In the genomic region with DNA sequence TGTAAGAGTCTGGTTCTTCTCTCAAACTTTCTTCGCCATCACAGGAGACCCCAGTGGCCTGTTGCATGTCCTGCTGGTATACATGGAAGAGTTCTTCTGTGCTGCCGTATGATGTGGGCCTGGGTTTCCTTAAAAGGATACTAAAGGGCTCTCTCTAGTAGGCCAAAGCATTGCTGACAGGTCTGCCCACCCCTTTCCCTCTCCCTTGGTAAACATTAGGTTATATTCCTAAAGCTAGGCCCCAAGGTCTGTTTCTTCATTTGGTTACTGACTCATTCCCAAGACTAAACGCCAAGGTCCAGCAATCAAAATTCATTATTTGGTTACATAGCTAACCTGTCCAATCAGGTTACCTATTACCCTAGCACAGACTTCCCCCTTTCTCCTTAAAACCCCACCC, we compare ENCODE assay signal across 23 mouse cellular contexts. TPM values are rescaled to one million over a fixed set of nuclear protein-coding genes. Genes with fewer than 3 reads are reported as not detected.
DNase-seq lines count a peak whose midpoint lies in the region; ATAC-seq and TF ChIP-seq lines count a peak whose summit lies in the region.
"Had no signal": no experiment of that assay in that cellular context is flagged by ENCODE, and none has a peak within 500 bp of the region (broad histone marks: within the 10 kb centered on the region; RNA-seq: fewer than 3 reads in every experiment).

No protein-coding gene starts in this region.

- H3K4me2 ChIP-seq in intestine, embryonic 15.5 days (replicated peaks), result no peak overlapping the region
- no peak overlapping the region for H3K4me2 ChIP-seq in intestine, postnatal 0 days (replicated peaks; ENCODE audit: low read depth)
- H3K4me2 ChIP-seq in stomach, embryonic 16.5 days (ENCODE audit: low read depth, low read length), result no peak overlapping the region
- H3K4me2 ChIP-seq: embryonic facial prominence, embryonic 13.5 days; embryonic facial prominence, embryonic 15.5 days; forebrain, embryonic 12.5 days had no signal

- TF ChIP-seq CTCF in intestine, postnatal 0 days (IDR thresholded peaks at IDR 0.05; ENCODE audit: low read depth), result no peak
- no peak for TF ChIP-seq CTCF in left cerebral cortex, adult 2 months (IDR thresholded peaks at IDR 0.05)

- H3K9me3 ChIP-seq in intestine, embryonic 15.5 days, result no peaks in the 10 kb centered on the region
- no peaks in the 10 kb centered on the region for H3K9me3 ChIP-seq in intestine, postnatal 0 days (ENCODE audit: control insufficient read depth)
- no peaks in the 10 kb centered on the region for H3K9me3 ChIP-seq in stomach, embryonic 16.5 days (replicated peaks; ENCODE audit: control insufficient read depth, low read length)
- H3K9me3 ChIP-seq: embryonic facial prominence, embryonic 13.5 days; embryonic facial prominence, embryonic 15.5 days; forebrain, embryonic 10.5 days; forebrain, embryonic 12.5 days had no signal

- H3K4me3 ChIP-seq in intestine, embryonic 15.5 days (replicated peaks), result no peak overlapping the region
- H3K4me3 ChIP-seq in intestine, postnatal 0 days (ENCODE audit: low read depth, low read length), result no peak overlapping the region
- H3K4me3 ChIP-seq in stomach, embryonic 16.5 days (replicated peaks; ENCODE audit: low read length), result no peak overlapping the region
- H3K4me3 ChIP-seq in left cerebral cortex, adult 2 months, result no peak overlapping the region
- H3K4me3 ChIP-seq: embryonic facial prominence, embryonic 13.5 days; embryonic facial prominence, embryonic 15.5 days; erythroblast, embryonic 14.5 days; forebrain, embryonic 10.5 days; forebrain, embryonic 12.5 days had no signal

- DNase-seq in left cerebral cortex, adult 2 months (ENCODE audit: extremely low spot score in 1 of 2, low spot score in 2 of 2), result no peak
- no peak for DNase-seq in left cerebral cortex, postnatal 14 days (ENCODE audit: low spot score in 2 of 2)
- DNase-seq: adrenal gland, adult 2 months; adrenal gland, postnatal 10 days; adrenal gland, postnatal 25 days; cerebellum, adult 11 months; cerebellum, adult 18-20 months; cerebellum, adult 8-10 months; cerebellum, adult 9-11 months; cerebellum, postnatal 14 days; cerebellum, postnatal 36 days; embryo, embryonic 11 days had no signal

- H3K4me1 ChIP-seq in intestine, embryonic 15.5 days (replicated peaks), result no peaks in the 10 kb centered on the region
- no peaks in the 10 kb centered on the region for H3K4me1 ChIP-seq in intestine, postnatal 0 days (replicated peaks; ENCODE audit: control insufficient read depth, insufficient read depth, low read length)
- H3K4me1 ChIP-seq in stomach, embryonic 16.5 days (ENCODE audit: control insufficient read depth, insufficient read depth, low read length), result no peaks in the 10 kb centered on the region
- H3K4me1 ChIP-seq: embryonic facial prominence, embryonic 13.5 days; embryonic facial prominence, embryonic 15.5 days; forebrain, embryonic 10.5 days; forebrain, embryonic 12.5 days had no signal

- no peaks in the 10 kb centered on the region for H3K27me3 ChIP-seq in intestine, embryonic 15.5 days (replicated peaks)
- H3K27me3 ChIP-seq in intestine, postnatal 0 days (replicated peaks; ENCODE audit: control insufficient read depth, insufficient read depth, low read length), result no peaks in the 10 kb centered on the region
- no peaks in the 10 kb centered on the region for H3K27me3 ChIP-seq in stomach, embryonic 16.5 days (ENCODE audit: control insufficient read depth, insufficient read depth, low read length)
- H3K27me3 ChIP-seq: embryonic facial prominence, embryonic 13.5 days; embryonic facial prominence, embryonic 15.5 days; forebrain, embryonic 12.5 days had no signal

- intact Hi-C loops in left cerebral cortex, adult 2 months (cut with DNase I), result no loop called here
- intact Hi-C loops in left cerebral cortex, postnatal 14 days (cut with DNase I), result no loop called here

- peak; percentile 44; the same call in 1 of the 2 replicates for ATAC-seq in intestine, embryonic 15.5 days
- no peak for ATAC-seq in intestine, postnatal 0 days
- peak; percentile 68; the same call in 1 of the 2 replicates for ATAC-seq in stomach, embryonic 16.5 days (ENCODE audit: insufficient read depth, low FRiP score)
- ATAC-seq: forebrain, embryonic 14.5 days; forebrain, embryonic 16.5 days had no signal

- no peak overlapping the region for H3K27ac ChIP-seq in intestine, embryonic 15.5 days
- H3K27ac ChIP-seq in intestine, postnatal 0 days (ENCODE audit: low read depth, low read length), result no peak overlapping the region
- H3K27ac ChIP-seq in stomach, embryonic 16.5 days (ENCODE audit: low read length), result no peak overlapping the region
- no peak overlapping the region for H3K27ac ChIP-seq in left cerebral cortex, adult 2 months
- H3K27ac ChIP-seq: embryonic facial prominence, embryonic 13.5 days; embryonic facial prominence, embryonic 15.5 days; forebrain, embryonic 10.5 days; forebrain, embryonic 12.5 days had no signal

- H3K36me3 ChIP-seq in intestine, embryonic 15.5 days, result no peaks in the 10 kb centered on the region
- H3K36me3 ChIP-seq in intestine, postnatal 0 days (ENCODE audit: control insufficient read depth, insufficient read depth), result no peaks in the 10 kb centered on the region
- no peaks in the 10 kb centered on the region for H3K36me3 ChIP-seq in stomach, embryonic 16.5 days (ENCODE audit: control insufficient read depth, insufficient read depth, low read length)
- H3K36me3 ChIP-seq: embryonic facial prominence, embryonic 13.5 days; embryonic facial prominence, embryonic 15.5 days; forebrain, embryonic 10.5 days; forebrain, embryonic 12.5 days had no signal

- WGBS in intestine, embryonic 15.5 days, result 66% methylated on average over 3 of the region's 3 CpGs
- 61% methylated on average over 3 of the region's 3 CpGs for WGBS in intestine, postnatal 0 days
- WGBS in stomach, embryonic 16.5 days, result 73% methylated on average over 3 of the region's 3 CpGs

- H3K9ac ChIP-seq in intestine, embryonic 15.5 days, result no peak overlapping the region
- H3K9ac ChIP-seq in intestine, postnatal 0 days (ENCODE audit: low read depth, low read length), result no peak overlapping the region
- no peak overlapping the region for H3K9ac ChIP-seq in stomach, embryonic 16.5 days (ENCODE audit: low read length)
- H3K9ac ChIP-seq: embryonic facial prominence, embryonic 13.5 days; embryonic facial prominence, embryonic 15.5 days; forebrain, embryonic 12.5 days had no signal

RNA-seq across cellular contexts. Expression of a gene that starts 11.9 kb away (rescaled TPM):
- 26.7 and 30.0 TPM in 2 replicates for polyA plus RNA-seq in intestine, embryonic 15.5 days (2015; fragmentation: Nextera tagmentation; extraction: Ambion mirVana)
- 10.6 and 12.5 TPM in 2 replicates for polyA plus RNA-seq in intestine, postnatal 0 days (2015; fragmentation: Nextera tagmentation; extraction: Ambion mirVana)
- 25.5 and 28.5 TPM in 2 replicates for polyA plus RNA-seq in stomach, embryonic 16.5 days (2015; fragmentation: Nextera tagmentation; extraction: Ambion mirVana)
- 1 to 10 TPM; 6.5 to 9.2 TPM for total RNA-seq in left cerebral cortex, adult 2 months (2021)
- 1 to 10 TPM; 5.7 to 5.9 TPM for total RNA-seq in left cerebral cortex, postnatal 14 days (2021)

RNA-seq across cellular contexts. Expression of a gene that starts 12.8 kb away (rescaled TPM):
- polyA plus RNA-seq in intestine, embryonic 15.5 days (2015; fragmentation: Nextera tagmentation; extraction: Ambion mirVana), result 12.0 and 12.6 TPM in 2 replicates
- 41.7 and 47.6 TPM in 2 replicates for polyA plus RNA-seq in intestine, postnatal 0 days (2015; fragmentation: Nextera tagmentation; extraction: Ambion mirVana)
- polyA plus RNA-seq in stomach, embryonic 16.5 days (2015; fragmentation: Nextera tagmentation; extraction: Ambion mirVana), result 4.4 and 5.0 TPM in 2 replicates
- total RNA-seq in left cerebral cortex, adult 2 months (2021), result 1 to 10 TPM; 3.9 to 5.0 TPM
- total RNA-seq in left cerebral cortex, postnatal 14 days (2021), result 1 to 10 TPM; 1.4 to 1.5 TPM
- total RNA-seq: common myeloid progenitor, adult 5-6 weeks had no signal
- polyA plus RNA-seq: erythroblast, embryonic 14.5 days had no signal

RNA-seq across cellular contexts. Expression of a gene that starts 34.3 kb away (rescaled TPM):
- polyA plus RNA-seq in intestine, embryonic 15.5 days (2015; fragmentation: Nextera tagmentation; extraction: Ambion mirVana), result 169 and 172 TPM in 2 replicates
- polyA plus RNA-seq in intestine, postnatal 0 days (2015; fragmentation: Nextera tagmentation; extraction: Ambion mirVana), result 195 and 203 TPM in 2 replicates
- polyA plus RNA-seq in stomach, embryonic 16.5 days (2015; fragmentation: Nextera tagmentation; extraction: Ambion mirVana), result 141 and 172 TPM in 2 replicates
- 10 to 100 TPM; 52.0 to 57.7 TPM for total RNA-seq in left cerebral cortex, adult 2 months (2021)
- total RNA-seq in left cerebral cortex, postnatal 14 days (2021), result 10 to 100 TPM; 48.1 to 57.8 TPM

RNA-seq across cellular contexts. Expression of a gene that starts 34.3 kb away (rescaled TPM):
- 13.6 and 16.2 TPM in 2 replicates for polyA plus RNA-seq in intestine, embryonic 15.5 days (2015; fragmentation: Nextera tagmentation; extraction: Ambion mirVana)
- polyA plus RNA-seq in intestine, postnatal 0 days (2015; fragmentation: Nextera tagmentation; extraction: Ambion mirVana), result 6.7 and 7.4 TPM in 2 replicates
- polyA plus RNA-seq in stomach, embryonic 16.5 days (2015; fragmentation: Nextera tagmentation; extraction: Ambion mirVana), result 12.7 and 15.1 TPM in 2 replicates
- total RNA-seq in left cerebral cortex, adult 2 months (2021), result 10 to 100 TPM; 18.4 to 22.1 TPM
- 10 to 100 TPM; 12.8 to 19.1 TPM for total RNA-seq in left cerebral cortex, postnatal 14 days (2021)
